Mouse (Mus musculus) lung, adult 2 months (tissue): Measurements from ENCODE around the gene Emp1. TPM values are rescaled to one million over a fixed set of nuclear protein-coding genes. Genes with fewer than 3 reads are reported as not detected.

Experiments
- DNase-seq: peaks from one replicate; pipeline ENCODE4 v3.0.0; 2022
- H3K4me1 ChIP-seq: fragments of 200-500 bp; 2 replicates; pipeline ENCODE4 v1.6.1; 2011; ENCODE audit warnings: low read length; ENCODE audit not compliant: control insufficient read depth, insufficient read depth
- H3K4me3 ChIP-seq: fragments of 200-500 bp; replicated peaks from 2 replicates; pipeline ENCODE3; 2011; ENCODE audit warnings: low read depth, mild to moderate bottlenecking, control low read depth, low read length; ENCODE audit errors: extremely low read depth
- CTCF ChIP-seq: fragments of 200-500 bp; IDR thresholded peaks from 2 replicates; pipeline ENCODE4 v1.5.1; 2011; ENCODE audit warnings: mild to moderate bottlenecking, low read length, control low read depth; ENCODE audit not compliant: insufficient read depth
- POLR2A ChIP-seq: fragments of 200-500 bp; IDR thresholded peaks from 2 replicates; pipeline ENCODE4 v1.6.1; 2011; ENCODE audit warnings: low read depth, mild to moderate bottlenecking, control low read depth, low read length, borderline replicate concordance; ENCODE audit errors: extremely low read depth
- WGBS: fragments of 180-500 bp; shearing (Covaris S2); methylation state at CpG from one replicate; pipeline ENCODE4 v1.1.7; 2018; 5-methylcytosine and 5-hydroxymethylcytosine counted together
- polyA plus RNA-seq: library from polyadenylated mRNA; depleted of rRNA; stranded (reverse); fragments of >200 nt; gene quantifications from 2 replicates; pipeline ENCODE4 v1.2.3, GENCODE M21; 2012

The Emp1 gene
- polyA plus RNA-seq, 1 experiment, result 215 TPM

DNA sequence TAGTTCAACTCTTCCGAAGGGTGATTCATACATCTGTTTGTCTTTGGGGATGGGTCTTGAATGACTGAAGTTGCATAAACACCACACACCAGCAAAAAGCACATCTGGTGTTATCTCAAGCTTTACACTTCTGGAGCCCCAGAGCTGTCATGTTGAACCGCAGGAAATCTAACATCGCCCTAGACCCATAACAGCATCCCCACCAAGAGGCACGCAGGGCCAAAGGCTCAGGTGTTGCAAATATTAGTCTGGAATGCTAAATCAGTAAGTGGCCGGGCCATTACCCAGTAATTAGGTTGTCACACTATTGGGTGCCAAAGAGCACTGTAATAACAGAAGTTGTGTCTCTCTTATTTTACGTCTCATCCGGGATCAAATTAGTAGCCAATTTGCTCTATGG, 13.9 kb downstream of the Emp1 start:
- no peak for DNase-seq
- WGBS, result 64% methylated on average over 7 of the region's 7 CpGs
- Histone ChIP-seq H3K4me3 (no peak overlapping the region), H3K4me1 (peaks cover 14% of the 10 kb centered on the region)
- TF ChIP-seq POLR2A (no peak), CTCF (no peak)

DNA sequence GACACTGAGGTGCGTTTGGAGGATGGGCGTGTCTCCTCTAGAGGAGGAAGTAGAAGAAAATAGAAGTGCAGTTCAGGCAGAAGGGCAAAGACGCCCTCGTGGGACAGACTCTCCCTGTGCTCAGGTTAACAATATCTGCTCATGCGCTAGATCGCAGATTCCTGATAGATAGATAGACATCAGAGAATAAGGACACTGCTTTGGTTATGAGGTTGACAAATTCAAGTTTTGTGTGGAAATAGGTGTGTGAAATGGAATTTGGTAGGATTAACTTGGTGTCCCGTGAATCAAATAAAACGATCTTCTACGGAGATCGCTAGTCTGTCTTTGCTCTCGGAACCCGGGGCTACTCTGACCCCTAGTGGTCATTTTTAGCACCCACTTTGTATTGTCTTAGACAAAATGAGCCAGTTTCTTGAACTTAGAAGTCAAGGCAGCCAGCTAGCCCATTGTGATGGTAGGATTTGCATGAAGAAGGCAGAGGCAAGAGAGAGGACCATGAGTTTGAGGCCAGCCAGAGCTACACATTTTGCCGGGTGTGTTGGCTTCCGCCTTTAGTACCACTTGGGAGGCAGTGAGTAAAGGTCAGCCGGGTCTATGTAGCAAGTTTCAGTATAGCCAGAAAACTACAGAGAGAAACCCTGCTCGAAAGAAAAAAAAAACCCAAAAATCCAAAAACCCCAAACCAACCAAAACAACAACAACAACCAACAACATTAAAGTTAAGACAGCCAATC, 15.4 kb downstream of the Emp1 start:
- peak; percentile 45 for DNase-seq
- 28% methylated on average over 16 of the region's 16 CpGs for WGBS
- no peak overlapping the region for H3K4me3 ChIP-seq
- peaks cover 12% of the 10 kb centered on the region for H3K4me1 ChIP-seq
- TF ChIP-seq CTCF, result peak; percentile 41; the same call in 1 of the 2 replicates
- no peak for TF ChIP-seq POLR2A

DNA sequence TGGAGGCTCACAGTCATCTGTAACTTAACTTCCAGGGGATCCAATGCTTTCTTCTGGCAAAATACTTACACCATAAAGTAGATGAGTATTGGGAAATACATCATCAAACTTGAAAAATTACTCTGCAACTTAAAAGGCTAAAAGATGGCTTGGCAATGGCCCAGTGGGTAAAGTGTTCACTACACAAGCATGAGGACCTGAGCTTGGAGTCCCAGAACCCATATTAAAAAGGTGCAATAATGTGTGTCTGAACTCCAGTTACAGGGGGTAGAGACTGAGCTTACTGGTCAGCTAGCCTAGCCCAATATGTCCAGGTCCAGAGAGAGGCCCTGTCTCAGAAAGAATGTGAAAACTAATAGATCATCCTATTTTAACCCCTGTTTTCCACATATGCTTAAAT, 21.6 kb downstream of the Emp1 start:
- H3K4me1 ChIP-seq, result peaks cover 4% of the 10 kb centered on the region; the same call in 1 of the 2 replicates
- H3K4me3 ChIP-seq, result no peak overlapping the region
- TF ChIP-seq POLR2A (no peak), CTCF (no peak)
- DNase-seq, result no peak

DNA sequence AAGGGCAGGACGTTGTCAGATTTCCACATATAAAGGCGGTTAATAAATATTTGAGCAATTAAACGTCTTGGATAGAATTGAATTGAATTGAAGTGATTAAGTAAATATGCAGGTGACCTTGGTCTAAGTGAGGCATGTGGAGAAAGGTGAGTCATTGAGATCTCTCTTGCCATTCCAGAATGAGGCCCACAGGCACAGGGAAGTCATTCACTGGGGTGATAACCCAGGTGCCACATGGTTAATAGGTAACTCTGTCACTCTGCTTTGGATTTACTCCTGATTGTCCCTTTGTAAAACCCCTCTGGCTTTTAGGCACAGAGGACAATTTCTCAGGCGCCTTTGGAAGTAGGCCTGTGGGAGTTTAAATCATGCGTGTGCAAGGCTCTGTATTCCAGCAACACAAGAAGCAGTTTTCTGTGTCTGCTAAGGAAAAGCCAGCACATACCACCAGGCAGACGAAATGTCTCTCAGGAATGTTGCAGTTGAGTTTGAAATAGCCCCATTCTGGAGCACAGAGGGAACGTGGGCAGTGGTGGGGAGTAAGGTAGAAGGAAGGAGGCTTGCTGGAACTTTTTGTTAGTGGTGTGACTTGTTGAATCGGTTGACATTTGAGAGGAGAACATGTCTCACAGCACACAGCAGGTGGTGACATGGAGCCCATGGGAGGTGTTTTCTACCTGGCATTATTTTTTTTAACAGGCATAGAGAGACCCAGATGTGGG, 23.6 kb downstream of the Emp1 start:
- Histone ChIP-seq H3K4me3 (no peak overlapping the region), H3K4me1 (peaks cover 4% of the 10 kb centered on the region; the same call in 1 of the 2 replicates)
- no peak for DNase-seq
- no peak for TF ChIP-seq POLR2A
- no peak for TF ChIP-seq CTCF
- WGBS, result 57% methylated on average over 8 of the region's 8 CpGs

DNA sequence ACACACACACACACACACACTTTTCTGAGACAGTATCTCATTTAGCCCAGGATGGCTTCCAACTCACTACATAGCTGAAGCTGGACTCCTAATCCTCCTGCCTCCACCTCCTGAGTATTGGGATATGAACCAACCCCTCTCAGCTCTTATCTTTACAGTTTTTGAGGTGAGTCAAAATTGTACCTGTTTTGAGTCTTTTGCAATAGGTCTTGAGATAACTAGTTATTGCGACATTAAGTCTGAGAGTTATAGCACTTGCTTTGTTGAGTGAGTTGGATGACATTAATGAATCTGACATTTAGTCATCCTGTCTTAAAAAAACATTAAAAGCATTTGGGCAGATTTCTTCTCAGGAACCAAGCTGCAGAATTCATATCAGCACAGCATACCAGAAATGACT, 25.3 kb downstream of the Emp1 start:
- 78% methylated on average over 1 of the region's 1 CpGs for WGBS
- no peak for TF ChIP-seq CTCF
- no peak for TF ChIP-seq POLR2A
- Histone ChIP-seq H3K4me1 (peaks cover 4% of the 10 kb centered on the region; the same call in 1 of the 2 replicates), H3K4me3 (no peak overlapping the region)
- DNase-seq, result no peak

DNA sequence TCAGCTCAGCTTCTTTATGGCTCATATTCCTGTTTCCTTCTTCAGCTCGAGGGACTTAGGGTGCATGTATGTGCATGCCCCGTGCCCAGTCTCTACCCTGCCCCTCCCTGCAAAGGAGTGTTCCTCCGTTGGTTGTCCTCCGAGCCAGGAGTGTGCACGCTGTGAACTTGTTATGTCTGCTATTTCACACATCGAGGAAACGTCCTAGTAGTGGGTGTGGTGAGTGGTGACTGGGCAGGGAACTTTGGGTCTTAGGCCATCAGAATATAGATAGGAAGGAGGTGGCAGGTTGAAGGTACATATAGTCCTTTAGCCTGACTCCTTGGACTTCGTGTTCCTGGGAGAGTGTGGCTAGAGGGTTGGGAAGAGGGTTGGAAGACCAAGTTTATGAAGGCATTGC, 26.4 kb downstream of the Emp1 start:
- H3K4me1 ChIP-seq, result peaks cover 4% of the 10 kb centered on the region; the same call in 1 of the 2 replicates
- no peak overlapping the region for H3K4me3 ChIP-seq
- DNase-seq, result no peak
- WGBS, result 52% methylated on average over 8 of the region's 8 CpGs
- TF ChIP-seq CTCF (no peak), POLR2A (no peak)

DNA sequence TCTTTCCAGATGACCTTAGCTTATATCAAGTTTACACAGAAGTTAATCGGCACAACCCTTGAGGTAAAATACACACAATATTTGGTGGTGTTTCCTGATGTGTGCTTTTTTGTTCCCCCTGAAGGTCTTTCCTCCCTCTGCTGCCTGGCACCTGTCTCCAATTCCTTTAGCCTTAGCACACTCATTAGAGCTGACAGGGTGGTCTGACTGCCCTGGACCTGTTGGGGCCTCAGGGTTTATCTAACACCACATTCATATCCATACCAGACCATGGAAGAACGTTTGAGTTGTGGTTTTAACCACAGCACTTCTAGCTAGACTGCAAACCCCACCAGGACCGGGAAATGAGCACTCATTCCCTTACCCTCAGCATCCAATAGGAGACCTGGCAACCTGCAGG, 28.1 kb downstream of the Emp1 start:
- Histone ChIP-seq H3K4me3 (no peak overlapping the region), H3K4me1 (no peaks in the 10 kb centered on the region; the same call in 1 of the 2 replicates)
- 38% methylated on average over 3 of the region's 3 CpGs for WGBS
- TF ChIP-seq POLR2A, result no peak
- TF ChIP-seq CTCF, result no peak
- no peak for DNase-seq

DNA sequence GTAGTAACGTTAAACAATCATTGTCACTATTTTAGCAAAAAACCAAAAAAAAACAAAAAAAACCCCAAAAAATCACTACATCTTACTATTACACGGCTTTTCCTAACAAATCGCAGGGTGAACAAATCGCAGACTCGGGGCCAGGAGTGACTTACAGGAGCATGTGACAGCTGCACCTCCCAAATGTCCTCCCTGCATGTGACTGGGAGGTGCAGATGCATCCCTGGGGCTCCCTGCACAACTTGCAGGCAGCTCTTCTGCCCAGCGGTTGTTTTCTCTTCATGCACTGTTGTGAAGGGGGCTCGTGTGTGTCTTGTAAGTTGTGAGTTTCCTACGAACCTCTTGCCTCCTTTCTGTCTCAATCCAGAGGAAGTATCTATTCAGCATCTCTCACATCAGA, 33.0 kb downstream of the Emp1 start:
- H3K4me1 ChIP-seq, result no peaks in the 10 kb centered on the region
- 83% methylated on average over 8 of the region's 8 CpGs for WGBS
- TF ChIP-seq POLR2A, result no peak
- TF ChIP-seq CTCF, result no peak
- DNase-seq, result no peak
- H3K4me3 ChIP-seq, result no peak overlapping the region

DNA sequence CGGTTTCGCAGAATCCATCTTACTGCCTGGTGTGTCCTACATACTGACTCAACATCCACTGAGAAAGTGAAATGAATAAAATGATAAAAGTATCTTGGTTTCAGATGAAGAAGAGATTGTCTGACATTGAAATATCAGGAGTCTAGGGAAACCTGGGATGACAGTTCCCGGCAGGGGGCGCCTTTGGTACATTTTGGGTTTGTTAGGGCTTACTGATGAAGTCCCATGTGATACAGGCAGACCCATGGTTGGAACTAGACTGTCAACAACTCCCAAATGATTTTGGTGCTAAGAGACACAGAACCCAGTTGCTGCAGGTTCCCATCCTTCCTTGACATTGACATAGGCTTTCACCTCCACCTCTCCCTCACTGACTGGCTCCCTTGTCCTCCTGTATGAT, 34.7 kb downstream of the Emp1 start:
- Histone ChIP-seq H3K4me1 (no peaks in the 10 kb centered on the region), H3K4me3 (no peak overlapping the region)
- no peak for DNase-seq
- TF ChIP-seq POLR2A, result no peak
- TF ChIP-seq CTCF, result no peak
- WGBS, result 84% methylated on average over 4 of the region's 4 CpGs

DNA sequence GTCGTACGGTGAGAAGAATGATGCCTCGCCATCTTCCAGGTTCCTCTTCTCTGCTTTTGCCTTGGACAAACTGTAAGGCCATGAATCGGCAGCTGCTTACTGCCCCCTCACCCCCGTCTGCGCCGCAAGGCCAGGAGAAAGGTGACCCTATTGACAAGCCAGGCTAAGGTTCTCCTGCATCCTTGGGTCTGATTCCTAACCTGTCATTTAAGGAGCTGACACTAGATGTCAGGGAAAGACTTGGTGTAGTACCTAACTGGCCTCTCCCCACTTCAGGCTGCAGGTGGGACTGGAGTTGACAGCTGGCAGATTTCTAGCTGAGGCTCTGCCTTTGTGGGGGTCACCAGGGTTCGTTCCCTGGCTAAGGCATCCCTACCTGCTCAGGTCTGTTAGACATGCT, 35.4 kb downstream of the Emp1 start:
- DNase-seq, result no peak
- 90% methylated on average over 8 of the region's 8 CpGs for WGBS
- no peak overlapping the region for H3K4me3 ChIP-seq
- no peak for TF ChIP-seq POLR2A
- TF ChIP-seq CTCF, result no peak
- no peaks in the 10 kb centered on the region for H3K4me1 ChIP-seq
